Mouse (Mus musculus) retina, postnatal 7 days (tissue): ENCODE data around the gene Spx.

ENCODE experiments used
- DNase-seq: peaks from one replicate; pipeline ENCODE4 v3.0.0-alpha.2; 2012; ENCODE audit warnings: low read depth, low spot score

Gene Spx

DNA sequence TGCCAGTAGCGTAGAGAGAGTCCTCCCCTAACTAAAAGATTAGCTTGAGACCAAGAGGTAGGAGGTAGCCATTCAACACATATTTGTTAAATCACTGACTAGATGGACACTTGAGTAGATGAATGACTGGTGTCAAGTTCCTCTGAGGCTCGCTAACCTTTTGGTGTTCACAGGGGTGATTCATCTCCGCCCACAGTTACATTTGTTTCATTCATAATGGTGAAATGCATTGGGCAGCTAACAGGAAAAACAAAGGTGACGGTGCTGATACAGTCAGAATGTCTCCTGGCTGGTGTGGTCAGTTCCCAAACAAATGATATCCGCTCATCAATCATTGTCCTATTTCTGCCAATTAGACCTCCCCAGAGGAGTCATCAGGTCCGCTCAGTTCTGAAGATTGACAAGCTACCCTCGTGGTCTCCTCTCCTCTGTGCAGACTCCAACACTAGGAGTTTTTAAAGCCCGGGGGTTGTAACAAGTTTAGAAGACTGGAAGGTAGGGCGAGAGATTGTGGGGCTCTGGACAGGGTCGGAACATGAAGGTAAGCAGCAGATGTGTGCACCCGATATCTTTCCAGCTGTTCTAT is at the start of gene Spx:
TSS of gene Spx (plus strand) at position 536 of the 586 bp plus-strand sequence.
- no peak for DNase-seq

DNA sequence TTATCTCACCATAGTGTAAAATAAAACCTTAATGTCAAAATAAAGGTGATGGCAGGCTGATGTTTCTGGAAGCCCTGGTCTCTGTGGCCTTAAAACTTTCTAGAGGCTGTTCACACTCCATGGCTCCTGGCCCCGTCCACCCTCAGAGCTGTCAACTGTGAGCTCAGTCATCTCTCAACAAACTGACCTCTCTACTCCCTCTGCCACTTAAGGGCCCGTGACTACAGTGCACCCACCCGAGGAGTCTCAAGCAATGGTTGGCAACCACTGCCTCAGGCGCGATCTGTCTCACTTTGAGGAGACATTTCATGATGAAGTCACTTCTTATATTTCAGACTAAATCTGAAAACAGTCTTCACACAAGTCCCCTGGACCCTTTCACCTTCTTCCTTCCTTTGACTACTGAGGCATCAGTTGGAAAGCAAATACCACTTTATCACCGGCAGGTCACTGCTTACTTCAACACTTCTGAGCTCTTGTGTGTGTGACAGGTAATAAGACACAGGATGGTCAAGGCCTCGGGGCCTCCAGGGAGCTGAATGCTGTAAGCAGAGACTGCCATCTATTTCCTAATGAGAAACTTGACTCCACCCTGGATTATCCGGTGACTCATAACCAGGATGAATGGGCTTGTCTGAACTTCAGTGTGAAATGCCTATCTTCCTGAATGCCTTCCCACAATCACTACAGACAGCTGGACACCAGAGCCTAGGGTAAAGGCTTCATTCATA is 47.3 kb upstream of the Spx start:
- DNase-seq: no peak

DNA sequence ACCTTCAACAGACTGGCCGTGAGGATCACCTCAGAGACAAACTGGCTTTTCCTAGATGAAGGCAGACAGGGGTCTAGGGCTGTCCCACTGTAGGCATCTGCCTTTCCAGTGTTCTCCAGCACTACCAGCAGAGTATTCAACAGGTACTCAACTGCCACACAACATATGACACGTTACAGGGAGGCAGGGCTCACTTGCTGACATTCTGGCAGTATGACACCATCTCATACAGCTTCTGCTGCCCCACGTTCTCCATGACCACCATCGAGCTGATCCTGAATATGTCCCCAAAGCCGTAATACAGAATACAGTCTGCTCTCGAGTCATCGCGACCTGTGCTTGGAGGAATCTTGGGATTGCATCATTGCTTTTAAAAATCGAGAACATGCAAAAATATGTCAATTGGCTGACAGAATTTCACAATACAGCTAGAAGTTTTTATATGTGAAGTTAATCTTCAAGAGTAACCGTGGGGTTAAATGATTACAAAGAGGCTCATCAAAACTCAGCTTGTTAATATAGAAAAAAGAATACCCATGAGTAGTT is 46.7 kb upstream of the Spx start:
- no peak for DNase-seq

DNA sequence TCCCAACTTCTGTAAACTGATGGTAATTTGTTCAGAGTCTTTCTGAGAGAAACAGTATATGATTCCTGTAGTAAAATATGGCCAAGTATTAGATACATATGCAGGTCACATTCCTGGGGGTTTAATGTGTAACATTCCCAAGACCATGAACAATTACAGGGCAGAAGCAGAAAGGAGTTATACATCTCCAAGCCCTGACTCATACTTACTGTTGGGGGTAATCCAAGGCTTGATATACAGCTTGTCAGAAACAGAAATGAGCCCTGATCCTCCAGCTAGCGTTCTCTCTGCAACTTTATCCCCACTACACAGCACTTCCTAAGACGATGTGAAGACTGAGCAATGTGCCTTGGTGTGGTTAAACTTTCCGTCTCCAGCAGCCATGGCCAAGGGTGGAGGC is 45.7 kb upstream of the Spx start:
- no peak for DNase-seq

DNA sequence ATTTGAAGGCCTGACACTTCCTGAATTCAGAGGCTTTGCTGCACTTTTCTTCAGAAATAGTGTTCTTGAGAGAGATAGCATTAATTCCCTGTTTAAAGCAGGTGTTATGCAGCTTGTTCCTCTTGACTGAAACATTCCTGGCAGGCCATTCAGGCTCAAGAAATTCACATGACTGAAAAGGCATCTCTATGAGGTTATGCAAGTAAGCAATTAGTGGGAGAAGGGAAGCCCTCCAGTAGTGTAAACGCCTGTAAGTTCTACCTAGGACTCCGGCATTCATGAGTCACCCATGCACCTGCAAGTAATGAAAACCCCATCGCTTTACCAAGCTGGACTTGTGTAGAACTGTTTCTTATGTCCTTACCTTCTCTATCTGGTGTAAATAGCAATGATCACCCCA is 43.7 kb upstream of the Spx start:
- DNase-seq: no peak

DNA sequence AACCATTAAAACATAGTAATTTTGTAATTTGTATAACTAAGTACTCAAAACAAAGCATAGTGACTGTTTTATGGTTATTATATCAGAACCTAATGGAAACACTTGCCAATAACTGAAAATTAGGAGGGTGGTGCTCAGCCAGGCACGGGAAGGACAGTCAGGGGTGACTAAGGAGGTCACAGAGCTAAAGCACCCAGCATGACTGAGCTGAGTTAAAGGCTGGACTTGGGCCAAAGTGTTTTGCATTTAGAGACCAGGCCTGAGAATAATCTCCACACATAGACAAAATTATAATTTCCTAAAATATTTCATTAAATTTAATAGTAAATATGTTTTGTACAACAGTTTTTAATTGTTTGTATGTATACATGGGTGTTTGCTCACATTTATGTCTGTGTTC is 36.2 kb upstream of the Spx start:
- no peak for DNase-seq

DNA sequence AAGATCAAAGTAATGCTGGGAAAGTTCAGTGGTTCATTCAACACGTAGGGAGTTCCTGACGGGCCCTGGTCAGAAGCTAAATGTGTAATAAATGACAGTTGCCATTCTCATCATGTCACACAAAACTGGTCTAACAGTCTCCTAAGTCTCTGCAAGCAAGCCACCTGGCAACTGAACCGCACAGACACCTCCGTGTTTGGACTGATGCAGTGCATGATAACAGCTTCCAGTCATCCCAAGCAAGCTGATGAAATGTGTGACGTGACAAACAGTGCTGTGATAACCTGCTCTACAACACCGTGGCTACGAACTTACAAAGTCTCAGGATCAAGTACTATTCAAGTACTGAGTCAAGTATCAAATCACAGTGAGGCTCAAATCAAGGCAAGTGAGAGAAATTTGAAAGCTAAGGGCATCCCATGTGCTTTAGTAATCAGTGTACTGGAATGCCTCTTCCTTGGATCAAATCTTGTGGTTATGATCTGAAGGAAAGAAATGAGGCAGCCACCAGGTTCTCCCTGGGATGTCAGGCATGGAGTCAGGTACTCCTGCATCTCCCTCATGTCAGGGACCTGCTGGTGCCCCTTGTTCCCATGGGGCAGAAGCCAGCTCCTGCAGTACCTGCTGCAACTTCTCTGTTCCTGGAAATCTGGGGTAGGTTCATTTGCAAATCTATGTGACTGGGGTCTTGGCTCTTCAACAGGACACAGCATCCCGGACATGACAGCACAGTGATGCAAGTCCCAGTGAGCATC is 34.5 kb upstream of the Spx start:
- no peak for DNase-seq

DNA sequence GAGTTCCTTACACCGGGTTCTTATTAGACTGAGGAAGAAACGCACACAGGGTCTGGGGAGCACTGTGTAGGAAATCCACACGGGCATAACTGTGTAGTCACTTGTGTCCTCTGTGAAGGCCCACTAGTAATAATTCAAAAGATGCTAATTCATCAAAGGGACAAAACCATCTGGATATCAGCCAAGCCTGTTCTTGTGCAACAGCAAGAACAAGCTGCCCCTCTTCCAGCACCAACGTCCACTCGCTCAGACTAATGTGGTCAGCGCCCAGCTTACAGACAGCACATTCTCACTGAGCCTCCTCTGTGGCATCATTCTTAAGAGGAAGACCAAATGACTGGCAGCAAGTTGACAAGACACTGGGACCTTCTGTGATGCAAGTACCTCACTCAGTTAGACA is 33.3 kb upstream of the Spx start:
- no peak for DNase-seq

DNA sequence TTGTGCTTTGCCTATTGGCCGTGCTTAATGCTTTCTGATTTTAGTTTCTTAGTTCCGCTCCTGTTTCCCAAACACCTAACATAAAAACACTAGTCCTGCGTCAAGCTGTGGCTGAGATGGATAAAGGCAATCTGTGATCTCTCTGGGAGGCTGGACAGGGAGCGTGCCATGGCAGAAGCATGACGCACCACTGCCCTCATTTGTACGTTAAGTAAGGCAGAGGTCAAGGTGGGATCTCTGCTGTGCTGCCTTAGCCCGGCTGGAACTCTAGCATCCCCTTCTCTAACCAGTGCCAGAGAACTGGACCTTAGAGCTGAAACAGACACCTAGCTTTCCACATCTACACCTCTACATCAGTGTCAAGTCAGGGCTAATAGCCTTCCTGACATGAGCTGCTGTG is 31.6 kb upstream of the Spx start:
- DNase-seq: no peak

DNA sequence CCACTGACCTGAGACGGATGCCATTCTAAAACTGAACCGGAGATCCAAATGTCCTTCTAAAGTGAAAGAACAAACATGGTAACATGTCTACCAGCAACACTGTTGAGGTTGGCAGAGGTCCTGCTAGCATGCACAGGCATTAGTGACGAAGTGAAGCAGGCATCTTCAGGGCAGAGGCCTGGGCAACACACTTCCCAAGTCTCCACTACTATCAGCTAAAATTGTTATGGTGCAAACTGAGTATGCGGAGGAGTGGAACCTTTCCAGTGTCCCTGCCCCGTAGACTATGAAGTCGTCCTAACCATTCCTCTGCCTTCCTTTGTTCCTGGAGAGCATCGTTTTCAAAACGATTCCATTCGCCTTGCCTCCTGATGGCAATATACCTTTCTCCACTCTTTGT is 28.7 kb upstream of the Spx start:
- DNase-seq: no peak

DNA sequence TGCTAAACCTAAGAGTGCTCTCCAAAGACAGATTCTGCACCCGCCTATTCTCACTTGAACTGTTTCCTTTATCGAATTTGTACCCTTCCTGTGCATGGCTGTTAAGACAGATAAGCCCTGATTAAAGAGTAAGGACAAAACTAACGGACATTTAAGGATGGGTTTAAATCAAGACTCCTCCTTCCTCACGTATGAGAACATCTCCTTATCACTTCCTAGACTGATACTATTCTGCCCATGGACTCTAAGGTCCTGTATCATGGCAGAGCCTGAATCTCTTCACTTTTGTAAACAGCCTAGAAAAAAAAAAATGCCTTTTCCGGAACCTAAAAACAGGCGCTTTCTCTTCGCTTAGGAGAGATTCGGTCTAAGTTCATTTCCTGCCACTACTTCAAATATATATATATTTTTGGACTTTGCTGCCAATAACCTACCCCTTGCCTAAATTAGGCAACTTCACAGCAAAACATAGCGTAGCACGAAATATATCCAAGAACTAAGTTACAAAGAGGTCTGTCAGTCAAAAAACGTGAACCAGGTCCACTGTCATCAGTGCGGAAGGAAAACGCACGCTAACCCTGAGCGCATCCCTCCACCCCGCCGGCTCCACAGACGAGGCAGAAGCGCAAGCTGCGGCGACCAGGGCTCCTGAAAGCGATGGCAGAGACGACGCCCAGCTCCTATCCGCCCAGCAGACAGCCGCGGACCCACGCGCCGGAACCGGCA is 26.8 kb upstream of the Spx start:
- DNase-seq: no peak

DNA sequence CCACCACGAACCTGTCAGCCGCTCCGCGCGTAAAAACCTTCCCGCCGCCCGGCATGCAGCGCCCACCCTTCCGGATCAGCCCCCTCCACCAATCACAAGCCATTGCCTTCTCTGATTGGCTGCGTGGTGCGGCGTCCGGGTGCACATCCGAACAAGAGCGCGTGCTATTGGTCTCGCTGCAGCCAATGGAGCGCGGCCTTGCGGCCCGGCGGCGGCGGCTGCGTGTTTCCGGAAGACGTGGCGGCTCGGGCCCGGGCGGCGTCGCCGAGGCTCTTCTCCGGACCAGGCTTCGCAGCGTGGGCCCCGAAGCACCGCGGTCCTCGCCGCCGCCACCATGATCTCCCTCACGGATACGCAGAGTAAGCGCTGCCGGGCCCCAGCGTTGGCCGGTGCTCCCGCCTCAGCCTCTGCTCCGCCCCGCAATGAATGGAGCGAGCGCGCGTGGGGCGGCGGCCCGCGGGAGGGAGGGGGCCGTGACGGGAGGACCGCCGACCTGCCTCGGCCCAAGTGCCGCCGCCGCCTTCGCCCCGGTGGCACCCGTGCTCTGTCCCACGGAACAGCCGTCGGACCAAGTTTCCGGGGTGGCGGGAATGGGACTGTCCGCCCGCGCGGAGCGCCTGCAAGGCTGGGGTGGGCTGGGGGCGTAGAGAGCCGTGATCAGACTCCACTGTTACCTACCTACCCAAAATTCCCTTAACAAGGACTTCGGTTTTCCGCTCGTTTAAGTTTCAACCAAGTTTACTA is 26.1 kb upstream of the Spx start, which contains the start of the genes Recql and Golt1b:
TSS of gene Recql (minus strand) at position 77 of the 744 bp plus-strand sequence.
TSS of gene Golt1b (plus strand) at position 211 of the 744 bp plus-strand sequence.
- DNase-seq: peak; percentile 96

DNA sequence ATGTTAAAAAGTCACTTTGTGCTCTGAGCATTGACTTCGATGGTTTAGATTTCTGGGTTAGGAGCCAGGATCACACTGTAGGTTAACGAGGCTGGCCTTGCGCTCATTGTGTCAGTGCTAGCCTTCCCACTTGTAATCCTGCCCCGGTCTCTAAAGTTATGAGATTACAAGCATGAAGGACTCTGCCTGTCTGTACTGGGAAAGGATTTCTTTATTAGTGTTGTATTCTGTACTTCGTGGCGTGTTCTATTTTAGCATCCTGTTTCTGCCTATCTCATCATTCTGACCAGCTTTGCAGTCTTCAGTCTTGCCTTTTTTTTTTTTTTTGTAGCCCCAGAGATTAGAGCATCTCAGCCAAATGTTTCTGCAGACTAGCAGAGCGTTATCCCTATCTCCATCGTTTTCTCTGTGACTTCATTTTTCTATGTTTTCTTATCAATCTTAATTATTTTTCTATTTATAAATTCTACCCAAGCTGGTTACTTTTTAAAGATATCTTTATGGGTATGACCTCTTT is 25.4 kb upstream of the Spx start:
- no peak for DNase-seq

DNA sequence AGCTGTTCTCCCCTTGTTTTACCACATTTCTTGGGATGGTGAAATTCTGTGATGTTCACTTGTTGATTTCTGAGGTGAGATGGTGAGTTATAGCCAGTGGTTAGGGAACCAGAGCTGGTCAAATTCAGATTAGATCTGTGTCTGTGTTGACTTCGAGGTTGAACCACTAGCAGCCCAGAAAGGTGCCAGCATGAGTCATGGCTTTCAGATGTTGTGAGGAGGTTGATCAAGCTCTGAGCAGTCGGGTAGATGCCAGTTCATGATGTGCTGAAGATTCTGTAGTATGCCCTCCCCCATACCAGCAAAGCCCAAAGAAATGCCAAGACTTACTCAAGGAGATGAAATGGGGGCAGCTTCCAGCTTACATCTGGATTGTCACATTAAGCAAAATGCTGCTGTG is 24.1 kb upstream of the Spx start:
- no peak for DNase-seq

DNA sequence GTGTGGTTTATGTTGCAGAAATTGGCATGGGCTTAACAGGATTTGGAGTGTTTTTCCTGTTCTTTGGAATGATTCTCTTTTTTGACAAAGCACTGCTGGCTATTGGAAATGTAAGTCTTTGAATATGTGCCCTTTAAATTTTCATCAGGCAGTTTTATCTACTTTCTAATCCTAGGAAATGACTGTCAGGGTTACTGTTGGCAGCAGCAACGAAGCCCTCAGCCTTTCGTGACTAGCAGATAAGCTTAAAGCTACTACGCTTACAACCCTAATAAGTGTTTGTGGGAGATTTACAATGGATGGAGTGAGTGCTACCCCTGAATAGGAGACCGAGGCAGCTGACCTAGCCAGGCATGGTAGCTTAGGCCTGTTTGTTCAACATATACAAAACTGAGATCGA is 20.9 kb upstream of the Spx start:
- no peak for DNase-seq

DNA sequence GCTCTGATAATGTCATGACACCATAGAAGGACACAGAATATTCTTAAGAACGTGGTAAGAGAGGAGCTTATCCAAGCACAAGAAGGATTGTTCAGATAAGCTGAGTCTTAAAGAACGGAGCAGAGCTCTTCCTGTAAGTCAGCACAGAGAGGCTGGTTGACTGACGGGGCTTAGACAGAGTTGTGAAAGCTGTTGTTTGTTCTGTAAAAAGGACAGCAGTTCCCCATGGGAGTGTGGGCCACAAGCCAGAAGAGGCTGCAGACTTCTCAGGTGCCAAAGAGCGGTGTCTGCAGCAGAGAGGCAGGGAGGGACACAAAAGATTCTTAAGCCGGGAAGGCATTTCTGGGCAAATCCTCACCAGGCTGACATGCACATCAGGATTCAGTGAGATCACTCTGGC is 18.6 kb upstream of the Spx start:
- no peak for DNase-seq

DNA sequence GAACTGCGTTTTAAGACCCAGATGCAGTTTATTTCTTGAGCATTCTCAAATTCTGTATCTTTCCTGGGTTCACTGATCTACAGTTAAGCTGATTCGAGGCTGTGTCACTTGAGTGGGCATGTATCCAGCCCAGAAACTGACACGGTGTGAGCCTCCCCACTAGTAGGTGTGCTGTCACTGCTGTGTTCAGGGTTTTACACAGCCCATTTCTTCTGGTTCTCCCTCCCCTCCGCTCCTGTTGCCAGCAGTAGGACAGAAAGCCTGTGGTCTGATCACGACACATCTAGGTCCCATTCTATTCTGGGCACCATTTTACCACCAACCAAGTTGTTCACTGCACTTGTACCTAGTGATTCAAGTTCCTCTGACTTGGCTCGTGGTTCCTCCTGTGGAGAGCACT is 17.5 kb upstream of the Spx start:
- DNase-seq: no peak

DNA sequence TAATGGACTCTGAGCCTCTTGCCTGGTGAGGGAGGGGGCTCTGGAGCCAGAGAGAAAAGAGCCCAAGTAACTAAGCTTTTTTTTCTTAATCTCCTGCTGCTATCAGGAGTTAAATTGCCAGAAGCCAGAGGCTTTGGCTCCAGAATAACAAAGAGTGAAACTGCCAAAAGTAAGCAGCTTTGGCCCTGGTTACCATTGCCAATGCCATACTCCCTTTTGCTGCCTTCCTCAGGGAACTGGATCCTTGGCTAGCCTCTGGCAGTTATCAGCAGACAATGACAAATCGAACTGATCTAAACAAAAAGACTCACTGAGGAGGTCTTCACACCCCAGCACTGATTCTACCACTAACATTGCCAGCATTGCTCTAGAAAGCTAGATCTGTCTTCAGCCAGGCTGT is 2.1 kb upstream of the Spx start:
- no peak for DNase-seq

DNA sequence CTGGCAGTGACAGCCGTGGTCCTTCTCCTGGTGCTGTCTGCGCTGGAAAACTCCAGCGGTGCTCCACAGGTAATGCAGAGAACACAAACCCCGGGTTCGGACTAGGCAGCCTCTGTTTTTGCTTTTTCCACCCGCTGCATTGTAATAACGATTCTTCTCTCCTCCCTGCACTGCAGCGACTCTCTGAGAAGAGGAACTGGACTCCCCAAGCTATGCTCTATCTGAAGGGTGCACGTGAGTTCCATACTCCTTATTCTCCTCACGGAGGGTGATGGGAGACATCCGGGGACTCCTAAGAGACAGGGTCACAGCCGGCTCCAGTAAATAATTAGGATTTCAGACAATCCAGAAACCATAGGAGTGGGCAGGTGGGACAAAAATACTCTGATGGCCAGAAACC is 604 bp downstream of the Spx start:
- no peak for DNase-seq

DNA sequence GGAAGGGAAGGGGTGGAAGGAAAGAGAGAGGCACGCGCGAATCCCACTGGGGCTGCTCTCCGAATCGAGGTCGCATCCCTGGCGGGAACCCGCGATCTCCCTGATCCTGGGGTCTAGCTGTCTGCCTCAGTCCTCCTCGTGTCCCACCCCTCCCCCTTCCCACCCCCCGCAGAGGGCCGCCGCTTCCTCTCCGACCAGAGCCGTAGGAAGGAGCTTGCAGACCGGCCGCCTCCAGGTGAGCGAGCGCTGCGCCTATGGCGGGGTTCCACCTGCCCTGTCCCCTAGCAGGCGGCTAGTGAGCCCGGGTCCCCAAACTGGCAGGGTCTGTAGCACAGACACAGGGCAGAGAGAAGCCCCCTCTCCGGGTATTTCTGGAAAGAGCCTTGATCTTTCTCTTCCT is 1.4 kb downstream of the Spx start:
- DNase-seq: no peak

DNA sequence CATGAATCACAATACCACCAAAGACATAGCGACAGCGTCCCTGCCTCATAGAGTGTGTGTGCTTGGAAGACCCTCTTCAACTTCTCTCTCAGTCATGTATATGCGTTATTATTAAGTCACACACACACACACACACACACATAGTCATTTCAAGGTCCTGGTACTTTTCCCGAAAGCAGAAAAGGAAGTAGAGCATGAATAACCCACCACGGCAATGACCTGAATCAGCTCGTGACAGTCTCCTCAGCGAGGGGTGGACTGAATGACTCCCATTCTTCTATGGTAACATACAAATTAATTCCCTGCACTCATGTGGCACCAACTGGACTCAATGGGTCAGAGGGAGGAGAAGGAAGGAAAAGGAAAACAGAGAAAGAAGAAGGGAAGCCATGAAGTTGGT is 11.7 kb downstream of the Spx start:
- DNase-seq: peak; percentile 9
